Mouse (Mus musculus): ENCODE data around the gene Mfrp. TPM values are rescaled to one million over a fixed set of nuclear protein-coding genes. Genes with fewer than 3 reads are reported as not detected.
A peak's percentile ranks its signal among the peaks of the same experiment; 100 is the strongest.

Mfrp gene
- total RNA-seq, 1 experiment from 2014 or later = not detected

GRCm38 (mm10) chr9:44130581-44131275 is 29.2 kb downstream of the Mfrp start:
- DNase-seq = peak; percentile 63

DNA sequence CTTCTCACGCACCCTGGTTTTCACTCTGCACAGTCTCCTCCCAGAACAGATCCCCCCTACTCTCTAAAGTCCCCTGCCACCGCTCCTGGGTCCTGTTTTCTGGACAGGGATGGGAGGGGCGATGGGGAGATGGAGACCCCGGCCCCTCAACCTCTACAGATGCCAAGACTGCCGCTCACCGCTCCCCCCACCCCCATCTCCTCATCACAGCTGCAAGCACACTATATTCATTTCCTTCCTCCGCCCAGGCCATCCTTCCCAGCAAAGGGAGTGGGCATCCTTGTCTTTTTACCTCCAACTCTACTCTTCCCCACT is 29.7 kb downstream of the Mfrp start:
- no peak for DNase-seq

GRCm38 (mm10) chr9:44132200-44132599 is 30.7 kb downstream of the Mfrp start:
- DNase-seq = no peak

DNA sequence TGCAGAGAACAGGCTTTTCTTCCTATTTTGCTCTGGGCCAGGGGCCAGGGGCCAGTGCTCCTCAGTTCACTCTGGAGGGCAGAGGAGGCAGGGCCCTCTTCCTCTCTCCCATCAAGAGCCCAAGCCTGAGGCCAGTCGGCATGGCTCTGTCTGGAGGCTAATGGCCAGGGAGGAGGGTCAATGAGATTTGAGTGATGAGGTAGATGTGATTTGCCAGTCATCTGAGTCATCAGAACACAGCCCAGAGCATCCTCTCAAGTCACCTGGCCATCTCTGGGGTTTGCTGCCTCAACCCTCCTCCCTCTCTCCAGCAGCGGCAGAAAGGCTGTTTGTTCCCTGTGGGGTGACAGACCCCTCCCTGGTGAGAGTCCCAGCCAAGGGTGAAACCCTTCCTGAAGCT is 31.8 kb downstream of the Mfrp start:
- no peak for DNase-seq

DNA sequence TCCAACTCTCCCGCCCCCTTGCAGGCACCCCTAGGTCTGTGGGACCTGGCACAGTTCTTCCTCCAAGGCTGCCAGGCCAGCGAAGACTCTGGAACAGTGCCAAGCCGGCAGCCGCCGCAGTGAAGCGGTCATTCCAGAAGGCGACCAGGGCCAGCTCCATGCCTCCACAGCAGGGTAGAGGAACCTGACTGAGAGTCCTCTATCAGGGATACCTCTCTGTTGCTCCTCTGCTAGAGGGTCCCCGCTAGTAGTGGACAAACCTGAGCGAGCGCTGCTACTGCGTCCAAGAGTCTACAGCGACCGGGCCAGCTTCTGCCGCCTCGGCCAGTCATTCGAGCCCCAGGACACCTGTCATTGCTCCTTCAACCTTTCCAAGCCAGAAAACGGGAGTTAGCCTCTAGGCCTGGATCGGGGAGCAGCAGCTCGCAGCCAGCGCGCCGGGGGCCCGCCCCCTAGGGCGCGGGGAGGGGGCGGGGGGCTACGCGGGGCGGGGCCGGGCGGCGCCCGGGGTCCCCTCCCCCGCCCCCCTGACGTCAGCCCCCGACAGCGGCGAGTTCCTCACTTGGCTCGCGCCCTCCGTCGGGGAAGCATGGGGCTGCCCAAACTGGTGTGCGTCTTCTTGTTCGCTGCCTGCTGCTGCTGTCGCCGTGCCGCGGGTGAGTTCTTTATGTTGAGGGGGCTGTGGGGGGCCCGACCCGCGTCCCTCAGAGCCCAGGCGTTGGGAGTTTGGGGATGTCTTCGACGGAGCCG is 32.7 kb downstream of the Mfrp start, which contains the start of gene Mcam:
Gene Mcam (plus strand): TSS at position 369 of the 750 bp plus-strand sequence.
- peak; percentile 86 for DNase-seq

DNA sequence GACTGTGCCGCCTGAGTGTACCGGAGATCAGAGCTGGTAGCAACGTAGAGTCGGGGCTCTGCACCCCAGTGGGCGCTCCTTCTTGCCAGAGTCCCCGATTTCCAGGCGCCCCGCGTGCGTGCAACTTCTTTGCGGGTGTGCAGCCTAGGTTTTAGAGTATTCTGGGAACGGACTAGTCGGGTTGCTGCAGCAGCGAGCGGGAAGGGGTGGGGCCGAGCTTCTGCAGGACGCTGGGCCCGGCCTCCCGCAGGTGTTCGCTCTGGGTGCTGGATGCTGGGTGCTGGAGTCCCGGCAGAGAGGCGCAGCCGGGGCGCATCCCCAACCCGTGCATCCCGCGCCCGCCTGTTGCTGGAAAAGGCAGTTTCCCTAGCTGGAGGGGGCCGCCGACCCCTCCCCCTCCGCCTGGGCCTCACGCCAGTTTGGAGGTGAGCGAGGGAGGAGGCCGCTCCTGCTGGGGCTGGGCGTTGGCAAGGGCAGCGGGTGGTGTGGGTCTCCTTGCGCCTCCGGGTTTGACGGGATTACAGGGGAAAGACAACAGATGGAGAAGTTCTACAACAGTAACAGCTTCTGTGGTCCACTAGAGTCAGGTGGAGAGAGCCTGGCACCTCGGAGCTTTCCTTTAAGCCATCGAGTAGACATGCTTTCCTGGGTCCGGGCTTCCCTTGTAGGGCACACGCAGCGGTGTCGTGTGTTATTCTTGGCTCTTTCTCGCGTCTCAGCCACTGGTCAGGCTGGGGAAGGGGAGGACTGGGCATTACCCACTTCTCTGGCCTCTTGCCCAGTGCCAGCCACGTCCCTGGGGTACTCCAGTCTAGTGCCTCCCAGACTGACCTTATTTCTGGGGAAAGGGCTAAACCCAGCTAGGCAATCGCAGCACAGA is 33.6 kb downstream of the Mfrp start:
- peak; percentile 83 for DNase-seq

DNA sequence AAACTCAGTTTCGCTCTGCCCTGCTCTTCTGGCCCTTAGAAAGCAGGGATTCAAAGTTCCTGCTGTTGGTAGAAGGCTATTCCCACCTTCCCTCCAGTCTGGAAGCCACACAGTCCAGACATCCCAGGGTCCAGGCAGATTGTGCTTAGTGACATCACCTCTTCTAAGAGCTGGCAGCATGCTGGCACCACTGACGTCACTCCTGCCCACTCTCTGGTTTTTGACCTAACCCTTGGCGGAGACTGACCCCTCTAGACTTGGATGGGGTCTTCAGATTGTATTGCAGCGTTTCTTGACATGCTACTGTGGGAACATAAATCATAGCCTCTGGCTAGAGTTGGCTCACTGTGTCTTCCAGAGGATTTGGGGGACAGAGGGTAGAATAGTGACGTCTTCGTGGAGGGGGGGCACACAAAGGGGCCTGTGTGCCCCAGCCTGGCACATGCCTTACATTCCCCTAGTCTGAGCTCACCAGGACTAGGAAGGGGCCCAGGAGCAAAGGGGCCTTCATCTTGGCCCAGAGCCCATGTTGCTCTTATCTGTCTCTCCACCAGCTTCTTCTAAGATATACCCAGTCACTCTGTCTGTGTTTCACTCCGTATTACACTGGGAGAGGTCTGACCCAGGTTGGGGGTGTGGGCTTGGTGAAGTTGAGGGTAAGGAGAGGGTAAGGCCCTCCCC is 34.3 kb downstream of the Mfrp start:
- DNase-seq = no peak

GRCm38 (mm10) chr9:44137846-44138245 is 36.3 kb downstream of the Mfrp start:
- no peak for DNase-seq

DNA sequence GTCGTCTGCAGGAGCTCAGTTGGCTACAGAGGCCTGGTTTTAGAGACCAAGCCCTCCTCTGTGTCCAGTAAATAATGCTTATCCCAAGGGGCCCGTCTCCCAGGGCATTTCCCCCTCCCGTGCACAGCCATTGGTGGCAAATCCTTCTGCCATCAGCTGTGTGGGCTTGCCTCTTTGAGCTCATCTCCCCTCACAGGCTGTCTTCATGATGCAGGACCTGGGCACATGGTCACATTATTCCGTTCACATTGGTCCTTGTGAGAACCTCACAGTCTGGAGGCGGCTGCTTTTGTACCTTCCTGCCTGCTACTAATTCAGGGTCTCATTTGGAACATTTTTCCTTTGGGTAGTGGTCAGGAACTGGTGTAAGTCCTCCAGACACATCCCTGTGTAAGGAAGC is 40.4 kb downstream of the Mfrp start:
- DNase-seq = no peak

- DNase-seq = no peak
These were observed 41.9 kb downstream of the Mfrp start for GRCm38 (mm10) chr9:44143421-44143820.

- peak; percentile 64 for DNase-seq
These were observed 42.6 kb downstream of the Mfrp start for GRCm38 (mm10) chr9:44144023-44144717.

DNA sequence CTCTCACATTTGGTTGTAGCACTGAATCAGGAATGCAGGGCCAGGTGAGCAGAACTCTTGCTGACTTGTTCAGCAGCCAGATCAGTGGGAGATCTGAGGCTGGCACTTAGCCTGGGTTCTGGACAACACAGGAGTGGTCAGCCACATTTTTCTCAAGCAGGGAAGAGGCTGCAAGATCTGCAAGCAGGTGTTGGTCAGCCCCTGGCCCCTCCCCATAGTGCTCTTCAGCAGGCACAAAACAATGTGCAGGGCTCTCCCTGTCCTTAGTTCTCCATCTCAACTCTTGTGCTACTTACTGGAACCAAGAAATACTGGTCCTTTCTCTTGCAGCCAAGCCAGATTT is 43.2 kb downstream of the Mfrp start:
- no peak for DNase-seq

- peak; percentile 47 for DNase-seq
These were observed 45.8 kb downstream of the Mfrp start for GRCm38 (mm10) chr9:44147290-44147689.

Other genes with a start within 250 kb of the Mfrp start
- gene Thy1, start 58.3 kb upstream of the Mfrp start, total RNA-seq (2021) = 35.7 and 56.8 TPM in 2 replicates
- 49.5 and 54.9 TPM in 2 replicates for gene Usp2, start 34.7 kb upstream of the Mfrp start, total RNA-seq (2021)
- 11.1 and 14.9 TPM in 2 replicates for gene C1qtnf5, start 5.5 kb downstream of the Mfrp start, total RNA-seq (2021)
- 0.15 and 0.52 TPM in 2 replicates for gene Gm49380, start 11.8 kb downstream of the Mfrp start, total RNA-seq (2021)
- 27.5 and 31.8 TPM in 2 replicates for gene Rnf26, start 11.8 kb downstream of the Mfrp start, total RNA-seq (2021)
- 65.3 and 76.6 TPM in 2 replicates for gene Mcam, start 32.7 kb downstream of the Mfrp start, total RNA-seq (2021)
- gene Cbl, start 132.3 kb downstream of the Mfrp start, total RNA-seq (2021) = 33.1 and 34.4 TPM in 2 replicates
- 1.1 and 2.5 TPM in 2 replicates for gene Ccdc153, start 138.9 kb downstream of the Mfrp start, total RNA-seq (2021)
- 0.30 TPM in 1 of 2 replicates, not detected in the other for gene Pdzd3, start 149.7 kb downstream of the Mfrp start, total RNA-seq (2021)
- 17.6 and 20.7 TPM in 2 replicates for gene Nlrx1, start 166.9 kb downstream of the Mfrp start, total RNA-seq (2021)
- gene Abcg4, start 186.9 kb downstream of the Mfrp start, total RNA-seq (2021) = 19.0 and 28.8 TPM in 2 replicates
- gene Hinfp, start 203.9 kb downstream of the Mfrp start, total RNA-seq (2021) = 20.3 and 22.1 TPM in 2 replicates
- gene C2cd2l, start 218.6 kb downstream of the Mfrp start, total RNA-seq (2021) = 27.8 and 40.4 TPM in 2 replicates
- gene Dpagt1, start 224.3 kb downstream of the Mfrp start, total RNA-seq (2021) = 27.1 and 29.5 TPM in 2 replicates
- gene H2afx, start 233.0 kb downstream of the Mfrp start, total RNA-seq (2021) = 76.0 and 90.3 TPM in 2 replicates
- 77.5 and 92.0 TPM in 2 replicates for gene Hmbs, start 242.5 kb downstream of the Mfrp start, total RNA-seq (2021)